In the genomic region with DNA sequence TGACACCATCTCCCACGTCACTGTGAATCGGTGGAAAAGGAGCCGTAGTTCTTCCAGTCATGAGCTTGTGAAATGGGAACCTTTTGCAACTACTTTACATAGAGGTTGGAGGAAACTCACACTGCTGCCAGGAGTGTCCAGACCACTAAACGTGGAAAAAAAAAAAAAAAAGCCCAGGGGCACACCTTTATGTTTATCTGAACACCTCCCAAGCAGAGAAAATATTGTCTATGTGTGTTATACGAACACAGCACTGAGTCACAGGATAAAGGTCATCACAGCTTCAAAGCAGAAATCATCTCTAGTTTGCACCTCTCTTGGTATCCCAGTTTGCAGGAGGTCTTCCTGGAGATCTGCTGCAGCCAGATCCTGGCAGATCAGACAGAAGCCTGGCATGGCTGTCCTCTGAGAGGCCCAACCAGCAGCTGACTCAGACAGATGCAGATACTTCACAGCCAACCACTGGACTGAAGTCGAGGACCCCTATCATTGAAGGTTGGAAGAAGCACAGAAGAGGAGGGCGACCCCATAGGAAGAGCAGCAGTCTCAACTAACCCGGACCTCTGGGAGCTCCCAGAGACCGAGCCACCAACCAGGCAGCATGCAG, we compare ENCODE assay signal across 7 mouse cellular contexts. TPM values are rescaled to one million over a fixed set of nuclear protein-coding genes. Genes with fewer than 3 reads are reported as not detected.
DNase-seq lines count a peak whose midpoint lies in the region; ATAC-seq and TF ChIP-seq lines count a peak whose summit lies in the region.

No protein-coding gene starts in this region.

- WGBS in lung, embryonic 16.5 days = 38% methylated on average over 9 of the region's 9 CpGs
- 56% methylated on average over 9 of the region's 9 CpGs for WGBS in forebrain, embryonic 14.5 days
- WGBS in limb, embryonic 15.5 days = 41% methylated on average over 9 of the region's 9 CpGs
- WGBS in stomach, postnatal 0 days = 49% methylated on average over 9 of the region's 9 CpGs

- H3K9me3 ChIP-seq in lung, embryonic 16.5 days (ENCODE audit: control insufficient read depth, low read length) = no peaks in the 10 kb centered on the region
- no peaks in the 10 kb centered on the region for H3K9me3 ChIP-seq in forebrain, embryonic 14.5 days (replicated peaks; ENCODE audit: control insufficient read depth, low read length)
- H3K9me3 ChIP-seq in limb, embryonic 15.5 days = no peaks in the 10 kb centered on the region
- H3K9me3 ChIP-seq in stomach, postnatal 0 days (ENCODE audit: control insufficient read depth, low read length) = no peaks in the 10 kb centered on the region

- H3K4me2 ChIP-seq in lung, embryonic 16.5 days (ENCODE audit: low read depth, low read length) = peak overlapping the region; percentile 83
- peak overlapping the region; percentile 88 for H3K4me2 ChIP-seq in forebrain, embryonic 14.5 days (ENCODE audit: low read length)
- H3K4me2 ChIP-seq in limb, embryonic 15.5 days = peak overlapping the region; percentile 86
- peak overlapping the region; percentile 93 for H3K4me2 ChIP-seq in stomach, postnatal 0 days (replicated peaks; ENCODE audit: low read depth)

- TF ChIP-seq EP300 in stomach, postnatal 0 days (optimal IDR thresholded peaks at IDR 0.05) = no peak

- no peaks in the 10 kb centered on the region for H3K36me3 ChIP-seq in lung, embryonic 16.5 days (ENCODE audit: control insufficient read depth, insufficient read depth, low read length)
- no peaks in the 10 kb centered on the region for H3K36me3 ChIP-seq in forebrain, embryonic 14.5 days (ENCODE audit: control insufficient read depth, insufficient read depth, low read length)
- H3K36me3 ChIP-seq in limb, embryonic 15.5 days = no peaks in the 10 kb centered on the region
- H3K36me3 ChIP-seq in stomach, postnatal 0 days (ENCODE audit: control insufficient read depth, insufficient read depth, low read length) = no peaks in the 10 kb centered on the region

- no peak for TF ChIP-seq CTCF in stomach, postnatal 0 days (IDR thresholded peaks at IDR 0.05; ENCODE audit: low read depth)

- H3K27ac ChIP-seq in lung, embryonic 16.5 days (ENCODE audit: low read length) = no peak overlapping the region
- no peak overlapping the region for H3K27ac ChIP-seq in forebrain, embryonic 14.5 days (ENCODE audit: low read depth, low read length)
- H3K27ac ChIP-seq in limb, embryonic 15.5 days = no peak overlapping the region
- H3K27ac ChIP-seq in stomach, postnatal 0 days (replicated peaks) = peak overlapping the region; percentile 83

- no peak for ATAC-seq in lung, embryonic 16.5 days (ENCODE audit: low read depth)
- no peak for ATAC-seq in forebrain, embryonic 14.5 days
- ATAC-seq in limb, embryonic 15.5 days (ENCODE audit: insufficient number of reproducible peaks, low FRiP score, low TSS enrichment, low read depth) = no peak
- peak; percentile 60 for ATAC-seq in stomach, postnatal 0 days (ENCODE audit: low FRiP score, low TSS enrichment)

- H3K9ac ChIP-seq in lung, embryonic 16.5 days (ENCODE audit: low read length) = no peak overlapping the region
- H3K9ac ChIP-seq in forebrain, embryonic 14.5 days (ENCODE audit: low read length) = no peak overlapping the region; the same call in 1 of the 2 replicates
- no peak overlapping the region for H3K9ac ChIP-seq in limb, embryonic 15.5 days
- H3K9ac ChIP-seq in stomach, postnatal 0 days (ENCODE audit: low read length) = no peak overlapping the region

- peaks cover 3% of the 10 kb centered on the region for H3K4me1 ChIP-seq in lung, embryonic 16.5 days (replicated peaks; ENCODE audit: control insufficient read depth, insufficient read depth, low read length)
- H3K4me1 ChIP-seq in forebrain, embryonic 14.5 days (ENCODE audit: control insufficient read depth, insufficient read depth, low read length) = no peaks in the 10 kb centered on the region
- H3K4me1 ChIP-seq in limb, embryonic 15.5 days = peaks cover 8% of the 10 kb centered on the region
- no peaks in the 10 kb centered on the region for H3K4me1 ChIP-seq in stomach, postnatal 0 days (replicated peaks; ENCODE audit: control insufficient read depth, insufficient read depth)

- H3K27me3 ChIP-seq in lung, embryonic 16.5 days (ENCODE audit: control insufficient read depth, insufficient read depth, low read depth, low read length) = no peaks in the 10 kb centered on the region
- H3K27me3 ChIP-seq in forebrain, embryonic 14.5 days (replicated peaks; ENCODE audit: control insufficient read depth, insufficient read depth, low read length) = peaks cover 4% of the 10 kb centered on the region
- H3K27me3 ChIP-seq in limb, embryonic 15.5 days = no peaks in the 10 kb centered on the region; the same call in 1 of the 2 replicates
- no peaks in the 10 kb centered on the region for H3K27me3 ChIP-seq in stomach, postnatal 0 days (ENCODE audit: control insufficient read depth, insufficient read depth, low read length)

- H3K4me3 ChIP-seq in lung, embryonic 16.5 days (ENCODE audit: low read length) = peak overlapping the region; percentile 51
- peak overlapping the region; percentile 51; the same call in 1 of the 2 replicates for H3K4me3 ChIP-seq in forebrain, embryonic 14.5 days (ENCODE audit: low read depth, low read length)
- peak overlapping the region; percentile 39 for H3K4me3 ChIP-seq in limb, embryonic 15.5 days
- H3K4me3 ChIP-seq in stomach, postnatal 0 days (ENCODE audit: low read depth, low read length) = no peak overlapping the region

- DNase-seq in lung, adult 18-20 months = no peak
- no peak for DNase-seq in forebrain, embryonic 14.5 days (ENCODE audit: low spot score)
- no peak for DNase-seq in stomach, postnatal 0 days (ENCODE audit: low spot score)
- no peak for DNase-seq in thymus, postnatal 36 days
- DNase-seq in urinary bladder, postnatal 10 days (ENCODE audit: low spot score) = no peak

RNA-seq across cellular contexts. Expression of gene Sptssb, which starts 2.2 kb away (rescaled TPM):
- polyA plus RNA-seq in lung, embryonic 16.5 days (2015; fragmentation: Nextera tagmentation; extraction: Ambion mirVana) = 5.1 and 6.6 TPM in 2 replicates
- 0.23 and 0.49 TPM in 2 replicates for polyA plus RNA-seq in forebrain, embryonic 14.5 days (2014; fragmentation: Nextera tagmentation; extraction: Ambion mirVana)
- polyA plus RNA-seq in limb, embryonic 15.5 days (2015; fragmentation: Nextera tagmentation; extraction: Ambion mirVana) = 0.38 and 0.46 TPM in 2 replicates
- polyA plus RNA-seq in stomach, postnatal 0 days (2015; fragmentation: Nextera tagmentation; extraction: Ambion mirVana) = 539 and 549 TPM in 2 replicates

Comparison
In these comparisons a context has a peak if more than half of its experiments do, and no peak if none do; other contexts are left out.
1. RNA of gene Sptssb, which starts 2.2 kb away (polyA plus RNA-seq): 539 to 549 TPM in stomach, postnatal 0 days; 5.1 to 6.6 TPM in lung, embryonic 16.5 days, 0.38 to 0.46 TPM in limb, embryonic 15.5 days and 0.23 to 0.49 TPM in forebrain, embryonic 14.5 days; every median in the first group is over 10 times any median in the second.
2. Peak in every context shown above with its lines, with median percentiles within 50 percentile points of each other: H3K4me2 ChIP-seq.